Comparison of ENCODE assay signal across 17 mouse cellular contexts in the genomic region with DNA sequence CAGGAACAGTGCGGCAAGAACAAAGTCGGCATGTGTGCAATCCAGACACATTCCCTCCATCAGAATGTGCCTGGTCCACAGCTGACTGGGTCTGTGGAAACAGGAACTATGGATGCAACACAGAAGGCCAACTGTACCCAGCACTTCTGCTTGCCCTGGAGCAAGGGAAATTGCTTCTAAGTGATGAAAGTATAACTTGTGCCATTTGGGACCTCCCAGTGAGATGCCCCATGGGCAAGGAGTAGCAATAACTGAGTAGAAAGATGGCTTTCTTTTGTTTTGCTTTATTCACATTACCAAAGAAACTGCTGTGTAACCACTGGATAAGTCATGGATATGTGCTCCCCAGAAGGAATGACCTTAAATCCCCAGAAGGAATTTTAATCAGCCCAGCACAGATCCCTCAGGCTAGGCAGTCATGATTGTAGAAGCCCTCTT.
DNase-seq lines count a peak whose midpoint lies in the region; ATAC-seq lines count a peak whose summit lies in the region.
"Had no signal": no experiment of that assay in that cellular context is flagged by ENCODE, and none has a peak within 500 bp of the region (broad histone marks: within the 10 kb centered on the region; RNA-seq: fewer than 3 reads in every experiment).

No protein-coding gene starts in this region.

- DNase-seq in kidney, adult 11 months: no peak
- DNase-seq in embryonic facial prominence, embryonic 10.5 days (ENCODE audit: low spot score): no peak
- no peak for DNase-seq in layer of hippocampus, adult 9-10 months (ENCODE audit: low spot score)
- no peak for DNase-seq in yolk sac, embryonic 10.5 days (ENCODE audit: low spot score)
- DNase-seq in embryo, embryonic 11 days: no peak
- DNase-seq: adrenal gland, adult 2 months; heart, adult 18-20 months; kidney, postnatal 36 days; lung, embryonic 14.5 days; lung, postnatal 4 days had no signal

- no peak overlapping the region for H3K4me3 ChIP-seq in kidney, embryonic 16.5 days (ENCODE audit: low read length)
- no peak overlapping the region for H3K4me3 ChIP-seq in embryonic facial prominence, embryonic 10.5 days
- H3K4me3 ChIP-seq: liver, embryonic 12.5 days; midbrain, embryonic 15.5 days; stomach, embryonic 15.5 days had no signal

- ATAC-seq in kidney, embryonic 16.5 days (ENCODE audit: low FRiP score, low TSS enrichment): no peak
- ATAC-seq in granulocyte monocyte progenitor cell, adult 5-6 weeks (replicated peaks; ENCODE audit: poor library complexity, severe bottlenecking): peak; percentile 61
- ATAC-seq in megakaryocyte progenitor cell, adult 5-6 weeks (replicated peaks; ENCODE audit: poor library complexity): peak; percentile 87
- ATAC-seq: forebrain, embryonic 16.5 days; liver, embryonic 12.5 days; midbrain, embryonic 15.5 days had no signal

- H3K4me2 ChIP-seq in kidney, embryonic 16.5 days (replicated peaks; ENCODE audit: low read depth, low read length): no peak overlapping the region
- H3K4me2 ChIP-seq: liver, embryonic 12.5 days; lung, embryonic 14.5 days; midbrain, embryonic 15.5 days; stomach, embryonic 15.5 days had no signal

- H3K9ac ChIP-seq in kidney, embryonic 16.5 days (replicated peaks; ENCODE audit: low read length): no peak overlapping the region
- H3K9ac ChIP-seq: liver, embryonic 12.5 days; lung, embryonic 14.5 days; midbrain, embryonic 15.5 days; stomach, embryonic 15.5 days had no signal

- 0 out of 2 replicates have a peak, but pooled peaks cover 2% of the 10 kb centered on the region for H3K36me3 ChIP-seq in kidney, embryonic 16.5 days (ENCODE audit: insufficient read depth, low read length)
- H3K36me3 ChIP-seq in embryonic facial prominence, embryonic 10.5 days (replicated peaks): no peaks in the 10 kb centered on the region
- H3K36me3 ChIP-seq: liver, embryonic 12.5 days; midbrain, embryonic 15.5 days; stomach, embryonic 15.5 days had no signal

- peak overlapping the region; percentile 25; the same call in 1 of the 2 replicates for H3K27ac ChIP-seq in kidney, embryonic 16.5 days (ENCODE audit: low read length)
- H3K27ac ChIP-seq in embryonic facial prominence, embryonic 10.5 days (replicated peaks): peak overlapping the region; percentile 30; the same call in 1 of the 2 replicates
- H3K27ac ChIP-seq: liver, embryonic 12.5 days; midbrain, embryonic 15.5 days; stomach, embryonic 15.5 days had no signal

- H3K4me1 ChIP-seq in kidney, embryonic 16.5 days (ENCODE audit: insufficient read depth, low read length): peaks cover 14% of the 10 kb centered on the region
- peaks cover 12% of the 10 kb centered on the region for H3K4me1 ChIP-seq in embryonic facial prominence, embryonic 10.5 days
- H3K4me1 ChIP-seq: liver, embryonic 12.5 days had no signal

- 72% methylated on average over 2 of the region's 2 CpGs for WGBS in kidney, embryonic 16.5 days
- WGBS in embryonic facial prominence, embryonic 10.5 days: 59% methylated on average over 2 of the region's 2 CpGs

- H3K9me3 ChIP-seq in kidney, embryonic 16.5 days (ENCODE audit: low read length): no peaks in the 10 kb centered on the region
- no peaks in the 10 kb centered on the region for H3K9me3 ChIP-seq in embryonic facial prominence, embryonic 10.5 days
- H3K9me3 ChIP-seq: liver, embryonic 12.5 days; midbrain, embryonic 15.5 days; stomach, embryonic 15.5 days had no signal

- H3K27me3 ChIP-seq in kidney, embryonic 16.5 days (ENCODE audit: insufficient read depth, low read length): no peaks in the 10 kb centered on the region
- no peaks in the 10 kb centered on the region for H3K27me3 ChIP-seq in embryonic facial prominence, embryonic 10.5 days (replicated peaks; ENCODE audit: low read depth, poor library complexity, severe bottlenecking)
- H3K27me3 ChIP-seq: liver, embryonic 12.5 days; midbrain, embryonic 15.5 days; stomach, embryonic 15.5 days had no signal
